Mouse (Mus musculus): ENCODE measurements around the gene Ankk1.

Ankk1 gene

GRCm38 (mm10) chr9:49426921-49427320, at the start of gene Ankk1:
Gene Ankk1 (minus strand): TSS chr9:49427021.
- no peak for DNase-seq (ENCODE audit: low read depth)

GRCm38 (mm10) chr9:49472126-49472525, 45.3 kb upstream of the Ankk1 start:
- DNase-seq (ENCODE audit: low read depth): no peak

GRCm38 (mm10) chr9:49470946-49471345, 44.1 kb upstream of the Ankk1 start:
- no peak for DNase-seq (ENCODE audit: low read depth)

GRCm38 (mm10) chr9:49470006-49470405, 43.2 kb upstream of the Ankk1 start:
- no peak for DNase-seq (ENCODE audit: low read depth)

GRCm38 (mm10) chr9:49456136-49456535, 29.3 kb upstream of the Ankk1 start:
- no peak for DNase-seq (ENCODE audit: low read depth)

- no peak for DNase-seq (ENCODE audit: low read depth)
Measured at GRCm38 (mm10) chr9:49452396-49452795, 25.6 kb upstream of the Ankk1 start.

- no peak for DNase-seq (ENCODE audit: low read depth)
Measured at GRCm38 (mm10) chr9:49450491-49450890, 23.7 kb upstream of the Ankk1 start.

GRCm38 (mm10) chr9:49442621-49443020, 15.8 kb upstream of the Ankk1 start:
- DNase-seq (ENCODE audit: low read depth): no peak

- DNase-seq (ENCODE audit: low read depth): peak; percentile 18
Measured at GRCm38 (mm10) chr9:49427478-49427877, 657 bp upstream of the Ankk1 start.

GRCm38 (mm10) chr9:49425585-49425984, 1.2 kb downstream of the Ankk1 start:
- no peak for DNase-seq (ENCODE audit: low read depth)

- DNase-seq (ENCODE audit: low read depth): no peak
Measured at GRCm38 (mm10) chr9:49423866-49424265, 3.0 kb downstream of the Ankk1 start.

- peak; percentile 24 for DNase-seq (ENCODE audit: low read depth)
Measured at GRCm38 (mm10) chr9:49410621-49411020, 16.2 kb downstream of the Ankk1 start.

- no peak for DNase-seq (ENCODE audit: low read depth)
Measured at GRCm38 (mm10) chr9:49407028-49407427, 19.8 kb downstream of the Ankk1 start.

GRCm38 (mm10) chr9:49403711-49404110, 23.1 kb downstream of the Ankk1 start:
- peak; percentile 33 for DNase-seq (ENCODE audit: low read depth)

GRCm38 (mm10) chr9:49396006-49396405, 30.8 kb downstream of the Ankk1 start:
- DNase-seq (ENCODE audit: low read depth): no peak

- peak; percentile 4 for DNase-seq (ENCODE audit: low read depth)
Measured at GRCm38 (mm10) chr9:49392242-49392641, 34.6 kb downstream of the Ankk1 start.

- DNase-seq (ENCODE audit: low read depth): no peak
Measured at GRCm38 (mm10) chr9:49386119-49386518, 40.7 kb downstream of the Ankk1 start.

- no peak for DNase-seq (ENCODE audit: low read depth)
Measured at GRCm38 (mm10) chr9:49385301-49385700, 41.5 kb downstream of the Ankk1 start.

GRCm38 (mm10) chr9:49384855-49385254, 42.0 kb downstream of the Ankk1 start:
- DNase-seq (ENCODE audit: low read depth): no peak

- no peak for DNase-seq (ENCODE audit: low read depth)
Measured at GRCm38 (mm10) chr9:49384041-49384440, 42.8 kb downstream of the Ankk1 start.

- DNase-seq (ENCODE audit: low read depth): no peak
Measured at GRCm38 (mm10) chr9:49379962-49380361, 46.9 kb downstream of the Ankk1 start.

- DNase-seq (ENCODE audit: low read depth): no peak
Measured at GRCm38 (mm10) chr9:49373946-49374345, 52.9 kb downstream of the Ankk1 start.

GRCm38 (mm10) chr9:49365763-49366162, 61.1 kb downstream of the Ankk1 start:
- peak; percentile 1 for DNase-seq (ENCODE audit: low read depth)

Data from NIH3T3 (cell line).